Mouse (Mus musculus) erythroblast, embryonic 14.5 days (primary cell): ENCODE measurements around the gene Cnst.

Experiments
- GATA1 ChIP-seq: IDR thresholded peaks from 2 replicates; pipeline ENCODE4 v1.6.1; 2012; ENCODE audit warnings: low read length, inconsistent platforms, mixed read lengths
- TAL1 ChIP-seq: IDR thresholded peaks from 3 replicates; pipeline ENCODE4 v1.6.1; 2012; ENCODE audit warnings: low read length, inconsistent platforms, mixed read lengths

DNA sequence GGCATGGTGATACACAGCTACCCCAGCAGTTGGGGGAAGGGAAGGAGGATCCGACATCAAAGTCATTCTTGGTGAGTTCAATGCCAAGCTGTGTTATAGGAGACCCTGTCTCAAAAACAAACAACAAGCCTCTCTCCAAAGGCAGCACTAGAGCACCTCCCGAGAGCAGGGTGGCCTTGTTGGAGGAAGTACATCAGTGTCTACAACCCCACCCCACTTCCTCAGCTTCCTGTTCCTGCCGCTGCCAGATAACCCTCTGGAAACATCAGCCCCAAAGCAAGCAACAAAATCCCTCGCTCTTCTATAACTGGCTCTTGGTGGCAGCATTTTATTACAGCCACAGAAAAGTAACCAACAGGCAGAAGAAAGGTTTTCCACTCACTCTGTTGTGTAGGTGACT is 104.1 kb downstream of the Cnst start:
- no peak for TF ChIP-seq GATA1
- no peak for TF ChIP-seq TAL1
